Comparison of ENCODE assay signal across 8 mouse cellular contexts in genomic region chr10:78010335-78010734, GRCm38 (mm10). TPM values are rescaled to one million over a fixed set of nuclear protein-coding genes. Genes with fewer than 3 reads are reported as not detected.
DNase-seq lines count a peak whose midpoint lies in the region; ATAC-seq and TF ChIP-seq lines count a peak whose summit lies in the region.

No protein-coding gene starts in this region.

- TF ChIP-seq POLR2A in embryonic fibroblast, embryonic 13.5 days (IDR thresholded peaks at IDR 0.05; ENCODE audit: low read depth, low read length): no peak

- 20% methylated on average over 10 of the region's 10 CpGs for WGBS in limb, embryonic 11.5 days
- WGBS in neural tube, embryonic 14.5 days: 25% methylated on average over 10 of the region's 10 CpGs

- H3K9me3 ChIP-seq in megakaryocyte, embryonic 14.5 days: peaks cover 4% of the 10 kb centered on the region; the same call in 1 of the 2 replicates
- H3K9me3 ChIP-seq in limb, embryonic 11.5 days (ENCODE audit: control insufficient read depth, low read length): no peaks in the 10 kb centered on the region
- no peaks in the 10 kb centered on the region for H3K9me3 ChIP-seq in neural tube, embryonic 14.5 days (ENCODE audit: control insufficient read depth, low read length)

- H3K9ac ChIP-seq in limb, embryonic 11.5 days (ENCODE audit: low read length): no peak overlapping the region
- H3K9ac ChIP-seq in neural tube, embryonic 14.5 days (replicated peaks; ENCODE audit: low read depth, low read length): no peak overlapping the region

- peak overlapping the region; percentile 90 for H3K4me3 ChIP-seq in megakaryocyte, embryonic 14.5 days (replicated peaks)
- H3K4me3 ChIP-seq in embryonic fibroblast, embryonic 13.5 days (ENCODE audit: insufficient read depth, low read length): peak overlapping the region; percentile 5; the same call in 1 of the 2 replicates
- H3K4me3 ChIP-seq in limb, embryonic 11.5 days (ENCODE audit: low read depth, low read length): no peak overlapping the region
- H3K4me3 ChIP-seq in neural tube, embryonic 14.5 days (ENCODE audit: low read depth, low read length): no peak overlapping the region

- peak; percentile 42 for DNase-seq in limb, embryonic 11.5 days (ENCODE audit: low spot score)
- DNase-seq in testis, postnatal 10 days (ENCODE audit: low spot score): no peak
- no peak for DNase-seq in adrenal gland, postnatal 4 days (ENCODE audit: low spot score in 2 of 2)
- no peak for DNase-seq in left cerebral cortex, postnatal 10 days (ENCODE audit: extremely low spot score in 1 of 2, low spot score in 2 of 2)

- no peaks in the 10 kb centered on the region for H3K27me3 ChIP-seq in megakaryocyte, embryonic 14.5 days (replicated peaks)
- no peaks in the 10 kb centered on the region for H3K27me3 ChIP-seq in limb, embryonic 11.5 days (ENCODE audit: control insufficient read depth, insufficient read depth, low read length)
- H3K27me3 ChIP-seq in neural tube, embryonic 14.5 days (ENCODE audit: control insufficient read depth, insufficient read depth, low read length): no peaks in the 10 kb centered on the region

- H3K4me1 ChIP-seq in megakaryocyte, embryonic 14.5 days: peaks cover 59% of the 10 kb centered on the region
- peaks cover 2% of the 10 kb centered on the region; the same call in 1 of the 2 replicates for H3K4me1 ChIP-seq in embryonic fibroblast, embryonic 13.5 days (ENCODE audit: control insufficient read depth, insufficient read depth, low read length)
- H3K4me1 ChIP-seq in limb, embryonic 11.5 days (ENCODE audit: control insufficient read depth, insufficient read depth, low read length): peaks cover 26% of the 10 kb centered on the region
- H3K4me1 ChIP-seq in neural tube, embryonic 14.5 days (ENCODE audit: control insufficient read depth, insufficient read depth, low read length): peaks cover 19% of the 10 kb centered on the region

- peaks cover 31% of the 10 kb centered on the region for H3K36me3 ChIP-seq in megakaryocyte, embryonic 14.5 days (replicated peaks; ENCODE audit: low read length)
- peaks cover 4% of the 10 kb centered on the region; the same call in 1 of the 2 replicates for H3K36me3 ChIP-seq in limb, embryonic 11.5 days (ENCODE audit: control insufficient read depth, insufficient read depth, low read length)
- no peaks in the 10 kb centered on the region for H3K36me3 ChIP-seq in neural tube, embryonic 14.5 days (ENCODE audit: control insufficient read depth, insufficient read depth, low read length)

- H3K27ac ChIP-seq in embryonic fibroblast, embryonic 13.5 days (ENCODE audit: insufficient read depth, low read length): no peak overlapping the region
- H3K27ac ChIP-seq in limb, embryonic 11.5 days (replicated peaks; ENCODE audit: low read depth, low read length): peak overlapping the region; percentile 52; the same call in 1 of the 2 replicates
- H3K27ac ChIP-seq in neural tube, embryonic 14.5 days (ENCODE audit: low read depth, low read length): no peak overlapping the region

- no peak for TF ChIP-seq CTCF in embryonic fibroblast, embryonic 13.5 days (IDR thresholded peaks at IDR 0.05; ENCODE audit: borderline replicate concordance, insufficient read depth, low read length)

- ATAC-seq in megakaryocyte, adult 5-6 weeks (ENCODE audit: poor library complexity, severe bottlenecking): no peak
- ATAC-seq in limb, embryonic 11.5 days (ENCODE audit: insufficient number of reproducible peaks, low FRiP score, low TSS enrichment, low read depth): no peak
- no peak for ATAC-seq in neural tube, embryonic 14.5 days (ENCODE audit: low read depth)

- intact Hi-C loops in left cerebral cortex, postnatal 10 days (cut with DNase I): no loop called here

- peak overlapping the region; percentile 37 for H3K4me2 ChIP-seq in limb, embryonic 11.5 days (ENCODE audit: low read depth, severe bottlenecking)
- H3K4me2 ChIP-seq in neural tube, embryonic 14.5 days (ENCODE audit: low read depth, low read length): peak overlapping the region; percentile 68; the same call in 1 of the 2 replicates

RNA-seq across cellular contexts. Expression of gene Pfkl, which starts 0.5 kb away (rescaled TPM):
- polyA plus RNA-seq in megakaryocyte, embryonic 14.5 days (2012; ENCODE audit: insufficient read depth, low replicate concordance): 333 and 674 TPM in 2 replicates
- total RNA-seq in megakaryocyte, adult 5-6 weeks (2015): 6.9 and 7.0 TPM in 2 replicates
- total RNA-seq in megakaryocyte, adult 5-6 weeks (2017): 13.6 and 16.9 TPM in 2 replicates
- 46.8 and 59.8 TPM in 2 replicates for polyA plus RNA-seq in embryonic fibroblast, embryonic 13.5 days (2011; ENCODE audit: insufficient read length, low read depth, missing spikeins)
- polyA plus RNA-seq in limb, embryonic 11.5 days (2014; fragmentation: Nextera tagmentation; extraction: Ambion mirVana): 157 and 161 TPM in 2 replicates
- 83.2 and 93.9 TPM in 2 replicates for polyA plus RNA-seq in neural tube, embryonic 14.5 days (2014; fragmentation: Nextera tagmentation; extraction: Ambion mirVana)
- 10 to 100 TPM; 85.6 to 87.2 TPM for total RNA-seq in adrenal gland, postnatal 4 days (2021)
- 10 to 100 TPM; 82.7 to 90.8 TPM for total RNA-seq in left cerebral cortex, postnatal 10 days (2021)

RNA-seq across cellular contexts. Expression of gene Dnmt3l, which starts 31.4 kb away (rescaled TPM):
- polyA plus RNA-seq in megakaryocyte, embryonic 14.5 days (2012; ENCODE audit: insufficient read depth, low replicate concordance): not detected in 2 replicates
- total RNA-seq in megakaryocyte, adult 5-6 weeks (2015): 2.5 TPM in 1 of 2 replicates, not detected in the other
- total RNA-seq in megakaryocyte, adult 5-6 weeks (2017): 0.37 TPM in 1 of 2 replicates, not detected in the other
- 0.45 and 1.6 TPM in 2 replicates for polyA plus RNA-seq in embryonic fibroblast, embryonic 13.5 days (2011; ENCODE audit: insufficient read length, low read depth, missing spikeins)
- 0.11 TPM in 1 of 2 replicates, not detected in the other for polyA plus RNA-seq in limb, embryonic 11.5 days (2014; fragmentation: Nextera tagmentation; extraction: Ambion mirVana)
- polyA plus RNA-seq in neural tube, embryonic 14.5 days (2014; fragmentation: Nextera tagmentation; extraction: Ambion mirVana): not detected in 2 replicates
- total RNA-seq in adrenal gland, postnatal 4 days (2021): 1 to 10 TPM; 2.9 to 3.2 TPM
- total RNA-seq in left cerebral cortex, postnatal 10 days (2021): under 1 TPM in 1 of 2 experiments, not detected in 1; 0.81 TPM

RNA-seq across cellular contexts. Expression of gene 1810043G02Rik, which starts 32.0 kb away (rescaled TPM):
- 10.0 and 22.2 TPM in 2 replicates for polyA plus RNA-seq in megakaryocyte, embryonic 14.5 days (2012; ENCODE audit: insufficient read depth, low replicate concordance)
- 9.1 and 12.3 TPM in 2 replicates for total RNA-seq in megakaryocyte, adult 5-6 weeks (2015)
- 12.2 and 15.8 TPM in 2 replicates for total RNA-seq in megakaryocyte, adult 5-6 weeks (2017)
- polyA plus RNA-seq in embryonic fibroblast, embryonic 13.5 days (2011; ENCODE audit: insufficient read length, low read depth, missing spikeins): 10.5 and 11.9 TPM in 2 replicates
- 29.5 and 31.0 TPM in 2 replicates for polyA plus RNA-seq in limb, embryonic 11.5 days (2014; fragmentation: Nextera tagmentation; extraction: Ambion mirVana)
- polyA plus RNA-seq in neural tube, embryonic 14.5 days (2014; fragmentation: Nextera tagmentation; extraction: Ambion mirVana): 41.3 and 52.6 TPM in 2 replicates
- total RNA-seq in adrenal gland, postnatal 4 days (2021): 10 to 100 TPM; 21.3 to 25.1 TPM
- 10 to 100 TPM; 31.9 to 37.4 TPM for total RNA-seq in left cerebral cortex, postnatal 10 days (2021)

RNA-seq across cellular contexts. Expression of gene Aire, which starts 33.1 kb away (rescaled TPM):
- polyA plus RNA-seq in megakaryocyte, embryonic 14.5 days (2012; ENCODE audit: insufficient read depth, low replicate concordance): not detected in 2 replicates
- not detected in 2 replicates for total RNA-seq in megakaryocyte, adult 5-6 weeks (2015)
- not detected in 2 replicates for total RNA-seq in megakaryocyte, adult 5-6 weeks (2017)
- not detected in 2 replicates for polyA plus RNA-seq in embryonic fibroblast, embryonic 13.5 days (2011; ENCODE audit: insufficient read length, low read depth, missing spikeins)
- polyA plus RNA-seq in limb, embryonic 11.5 days (2014; fragmentation: Nextera tagmentation; extraction: Ambion mirVana): 0.17 and 0.35 TPM in 2 replicates
- 0.21 TPM in 2 replicates for polyA plus RNA-seq in neural tube, embryonic 14.5 days (2014; fragmentation: Nextera tagmentation; extraction: Ambion mirVana)
- total RNA-seq in adrenal gland, postnatal 4 days (2021): not detected
- total RNA-seq in left cerebral cortex, postnatal 10 days (2021): under 1 TPM in 1 of 2 experiments, not detected in 1; 0.28 TPM

RNA-seq across cellular contexts. Expression of gene Trpm2, which starts 40.0 kb away (rescaled TPM):
- polyA plus RNA-seq in megakaryocyte, embryonic 14.5 days (2012; ENCODE audit: insufficient read depth, low replicate concordance): 2.7 TPM in 1 of 2 replicates, not detected in the other
- total RNA-seq in megakaryocyte, adult 5-6 weeks (2015): 15.2 and 20.7 TPM in 2 replicates
- total RNA-seq in megakaryocyte, adult 5-6 weeks (2017): 33.5 and 35.8 TPM in 2 replicates
- polyA plus RNA-seq in embryonic fibroblast, embryonic 13.5 days (2011; ENCODE audit: insufficient read length, low read depth, missing spikeins): not detected in 2 replicates
- 0.10 and 0.27 TPM in 2 replicates for polyA plus RNA-seq in limb, embryonic 11.5 days (2014; fragmentation: Nextera tagmentation; extraction: Ambion mirVana)
- polyA plus RNA-seq in neural tube, embryonic 14.5 days (2014; fragmentation: Nextera tagmentation; extraction: Ambion mirVana): 6.0 and 9.2 TPM in 2 replicates
- total RNA-seq in adrenal gland, postnatal 4 days (2021): 1 to 10 TPM; 4.1 to 4.3 TPM
- total RNA-seq in left cerebral cortex, postnatal 10 days (2021): 10 to 100 TPM; 27.4 to 29.6 TPM

Comparison
In these comparisons a context has a peak if more than half of its experiments do, and no peak if none do; other contexts are left out.
1. H3K4me3 ChIP-seq: peak in megakaryocyte, embryonic 14.5 days (single experiment) and embryonic fibroblast, embryonic 13.5 days (single experiment); none in limb, embryonic 11.5 days (single experiment) and neural tube, embryonic 14.5 days (single experiment).